Mouse (Mus musculus) embryonic facial prominence, embryonic 10.5 days (tissue): ENCODE data around the gene Sun1. TPM values are rescaled to one million over a fixed set of nuclear protein-coding genes. Genes with fewer than 3 reads are reported as not detected.

ENCODE experiments used
- DNase-seq: peaks from one replicate; pipeline ENCODE4 v3.0.0-alpha.2; 2017; ENCODE audit warnings: low spot score
- H3K27ac ChIP-seq: fragments of 300-500 bp; sonication (generic); replicated peaks from 2 replicates; pipeline ENCODE4 v1.5.1; 2016; ENCODE audit warnings: mild to moderate bottlenecking
- H3K27me3 ChIP-seq: fragments of 300-500 bp; sonication (generic); replicated peaks from 2 replicates; pipeline ENCODE4 v1.6.1; 2016; ENCODE audit warnings: low read depth, mild to moderate bottlenecking; ENCODE audit not compliant: poor library complexity, severe bottlenecking
- H3K36me3 ChIP-seq: fragments of 300-500 bp; sonication (generic); replicated peaks from 2 replicates; pipeline ENCODE4 v1.6.1; 2016; ENCODE audit warnings: mild to moderate bottlenecking, moderate library complexity
- H3K4me1 ChIP-seq: fragments of 300-500 bp; sonication (generic); 2 replicates; pipeline ENCODE4 v1.6.1; 2016
- H3K4me3 ChIP-seq: fragments of 300-500 bp; sonication (generic); 2 replicates; pipeline ENCODE4 v1.5.1; 2016; ENCODE audit warnings: mild to moderate bottlenecking, moderate library complexity
- H3K9me3 ChIP-seq: fragments of 300-500 bp; sonication (generic); 2 replicates; pipeline ENCODE4 v1.6.1; 2016; ENCODE audit warnings: mild to moderate bottlenecking
- WGBS: fragments of 180-500 bp; shearing (Covaris S2); methylation state at CpG from one replicate; pipeline ENCODE4 v1.1.7; 2016; 5-methylcytosine and 5-hydroxymethylcytosine counted together
- polyA plus RNA-seq: library from polyadenylated mRNA; unstranded; fragments of >200 nt; fragmentation: Nextera tagmentation; extraction: Ambion mirVana; gene quantifications from 2 replicates; pipeline ENCODE4 v1.2.1, GENCODE M21; 2016

Sun1 gene
- polyA plus RNA-seq, 1 experiment from 2014 or later = 50.5 TPM

DNA sequence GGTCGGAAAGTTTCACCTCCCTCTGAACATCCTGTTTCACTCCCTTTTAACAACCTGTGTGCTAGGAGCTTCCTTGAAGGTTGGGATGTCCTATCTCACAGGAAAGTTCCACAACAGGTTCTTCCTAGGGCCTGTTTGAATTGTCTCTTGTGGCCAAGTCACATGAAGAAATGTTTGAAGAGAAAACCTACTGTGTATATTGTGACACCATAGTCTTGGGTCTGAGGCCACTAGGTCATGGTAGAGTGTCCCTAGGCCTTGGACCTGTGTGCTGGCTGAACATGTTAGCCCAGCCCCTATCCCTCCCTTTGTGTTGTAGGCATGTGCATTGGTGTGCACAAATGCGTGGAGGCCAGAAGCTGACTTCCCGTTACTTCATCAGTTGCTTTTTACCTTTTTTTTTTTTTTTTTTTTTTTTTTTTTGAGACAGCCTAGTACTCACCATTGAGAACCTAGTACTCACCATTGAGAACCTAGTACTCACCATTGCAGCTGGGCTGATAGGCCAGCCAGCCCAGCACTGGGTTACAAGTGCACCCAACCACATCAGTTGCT lies 55.9 kb downstream of the Sun1 start:
- Histone ChIP-seq H3K9me3 (no peaks in the 10 kb centered on the region), H3K4me3 (no peak overlapping the region), H3K27me3 (no peaks in the 10 kb centered on the region), H3K27ac (no peak overlapping the region), H3K4me1 (peaks cover 31% of the 10 kb centered on the region), H3K36me3 (peaks cover 65% of the 10 kb centered on the region)
- WGBS = 88% methylated on average over 3 of the region's 3 CpGs
- no peak for DNase-seq

DNA sequence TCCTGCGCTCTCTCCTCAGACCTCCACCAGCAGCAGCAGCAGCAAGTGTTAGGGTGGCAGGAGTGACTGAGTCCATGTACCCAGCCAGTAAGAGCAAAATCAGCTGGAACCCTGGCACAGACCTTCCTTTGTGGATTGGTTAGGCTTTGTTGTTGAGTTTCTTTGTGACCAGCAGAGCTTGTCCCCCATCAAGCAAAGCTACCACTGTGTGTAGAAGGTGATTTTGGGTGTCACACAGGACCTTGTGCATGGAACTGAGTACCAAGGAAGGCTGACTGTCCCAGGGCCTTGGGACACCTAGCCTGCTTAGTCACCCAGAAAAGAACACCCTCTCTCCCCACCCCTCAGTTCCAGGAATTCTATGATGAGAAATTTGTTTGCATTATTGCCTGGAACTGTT lies 56.8 kb downstream of the Sun1 start:
- no peak for DNase-seq
- H3K4me1 ChIP-seq = peaks cover 25% of the 10 kb centered on the region
- peaks cover 75% of the 10 kb centered on the region for H3K36me3 ChIP-seq
- no peaks in the 10 kb centered on the region for H3K27me3 ChIP-seq
- no peaks in the 10 kb centered on the region for H3K9me3 ChIP-seq
- H3K4me3 ChIP-seq = no peak overlapping the region
- WGBS = 100% methylated on average over 1 of the region's 1 CpGs
- no peak overlapping the region for H3K27ac ChIP-seq

DNA sequence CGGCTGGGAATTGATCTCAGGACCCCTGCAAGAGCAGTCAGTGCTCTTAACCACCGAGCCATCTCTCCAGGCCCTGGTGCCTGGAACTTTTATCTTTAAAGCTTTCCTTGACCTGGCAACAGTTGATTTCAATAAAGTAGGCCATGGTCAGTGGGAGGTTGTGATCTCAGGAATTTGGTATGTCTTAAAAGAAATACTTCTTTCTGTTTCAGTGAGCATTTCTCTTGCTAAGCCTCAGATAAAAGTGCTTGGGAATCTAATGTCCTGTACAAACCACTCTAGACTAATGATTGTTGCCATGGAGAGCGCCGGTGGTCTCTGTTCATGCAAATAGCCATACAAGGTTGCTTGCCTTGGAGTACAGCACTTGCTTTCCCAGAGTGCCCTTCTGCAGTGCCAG lies 57.4 kb downstream of the Sun1 start:
- WGBS = 89% methylated on average over 4 of the region's 4 CpGs
- H3K4me3 ChIP-seq = no peak overlapping the region
- H3K4me1 ChIP-seq = peaks cover 25% of the 10 kb centered on the region
- no peaks in the 10 kb centered on the region for H3K27me3 ChIP-seq
- no peak for DNase-seq
- no peak overlapping the region for H3K27ac ChIP-seq
- H3K36me3 ChIP-seq = peaks cover 80% of the 10 kb centered on the region
- H3K9me3 ChIP-seq = no peaks in the 10 kb centered on the region

DNA sequence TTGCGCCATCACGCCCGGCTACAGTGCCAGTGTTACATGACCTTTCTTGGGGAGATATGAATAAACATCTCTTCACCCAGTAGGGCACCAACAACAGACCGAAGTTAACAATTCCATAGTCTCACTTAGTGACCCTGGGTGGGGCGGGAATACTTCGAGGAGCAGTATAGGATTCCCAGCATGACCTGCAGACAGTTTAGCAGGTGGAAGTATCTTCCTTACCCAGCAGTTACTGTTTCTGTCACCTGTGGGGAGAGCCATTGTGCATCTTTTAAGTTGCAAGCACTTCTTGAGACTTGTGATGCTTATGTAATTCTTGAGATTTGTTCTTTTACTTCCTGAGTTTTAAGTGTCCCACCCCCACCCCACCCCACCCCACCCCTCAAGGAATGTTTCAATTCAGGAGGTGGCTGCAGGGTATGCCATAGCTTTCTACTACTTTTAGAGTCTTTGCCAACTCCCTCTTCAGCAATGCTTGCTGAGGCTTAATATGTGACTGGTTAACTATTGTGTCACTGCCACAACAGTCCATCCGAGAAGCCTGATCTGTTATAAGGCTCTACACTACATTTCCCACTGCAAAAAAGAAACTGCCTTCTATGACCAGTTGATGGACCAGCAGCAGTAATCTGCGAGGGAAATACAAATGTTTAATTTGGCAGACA lies 58.1 kb downstream of the Sun1 start:
- Histone ChIP-seq H3K36me3 (peaks cover 87% of the 10 kb centered on the region), H3K27ac (no peak overlapping the region), H3K4me1 (peaks cover 21% of the 10 kb centered on the region), H3K27me3 (no peaks in the 10 kb centered on the region), H3K4me3 (no peak overlapping the region), H3K9me3 (no peaks in the 10 kb centered on the region)
- no peak for DNase-seq
- WGBS = 93% methylated on average over 8 of the region's 8 CpGs

DNA sequence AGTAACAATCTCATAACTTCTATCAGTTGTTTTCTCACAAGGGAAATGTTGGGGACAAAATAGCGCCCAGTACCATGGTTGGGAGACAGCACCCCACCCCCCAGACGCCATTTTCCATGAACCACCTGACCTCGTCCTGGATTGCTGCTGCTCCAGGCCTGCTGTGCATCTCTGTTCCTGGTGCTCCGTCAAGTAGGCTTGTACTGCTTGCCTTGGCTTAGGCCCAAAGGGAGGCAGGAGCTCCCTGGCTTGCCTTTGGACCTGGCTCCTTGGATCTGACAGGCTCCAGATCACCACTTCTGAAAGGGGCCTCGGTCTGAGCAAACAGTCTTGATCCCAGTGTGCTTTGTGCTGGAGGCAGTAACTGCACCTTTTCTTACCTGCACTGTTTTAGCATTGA lies 59.4 kb downstream of the Sun1 start:
- no peaks in the 10 kb centered on the region for H3K27me3 ChIP-seq
- H3K27ac ChIP-seq = no peak overlapping the region
- WGBS = 90% methylated on average over 5 of the region's 5 CpGs
- peaks cover 95% of the 10 kb centered on the region for H3K36me3 ChIP-seq
- no peak for DNase-seq
- H3K4me1 ChIP-seq = peaks cover 7% of the 10 kb centered on the region; the same call in 1 of the 2 replicates
- no peak overlapping the region for H3K4me3 ChIP-seq
- no peaks in the 10 kb centered on the region for H3K9me3 ChIP-seq

DNA sequence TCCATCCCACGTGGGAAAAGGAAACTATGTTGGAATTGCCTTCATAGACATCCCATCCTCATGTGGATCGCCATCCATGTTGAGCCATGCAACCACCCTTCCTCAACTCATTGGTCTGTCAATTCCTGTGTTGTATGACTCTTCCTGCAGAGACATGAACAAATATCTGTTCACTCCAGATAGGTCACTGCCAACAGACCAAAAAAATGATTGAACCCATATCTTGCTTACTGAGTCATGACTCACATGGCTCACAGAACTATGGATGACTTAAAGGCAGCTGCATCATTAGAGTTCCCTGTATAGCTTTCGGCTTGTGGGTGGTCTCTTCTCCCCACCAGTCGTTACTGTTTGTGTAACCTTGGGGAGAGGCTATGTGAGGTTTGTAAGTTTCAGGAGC lies 61.0 kb downstream of the Sun1 start:
- H3K9me3 ChIP-seq = no peaks in the 10 kb centered on the region
- H3K27ac ChIP-seq = no peak overlapping the region
- H3K4me1 ChIP-seq = no peaks in the 10 kb centered on the region
- DNase-seq = no peak
- 93% methylated on average over 4 of the region's 4 CpGs for WGBS
- H3K36me3 ChIP-seq = peaks cover 97% of the 10 kb centered on the region
- no peaks in the 10 kb centered on the region for H3K27me3 ChIP-seq
- H3K4me3 ChIP-seq = no peak overlapping the region

DNA sequence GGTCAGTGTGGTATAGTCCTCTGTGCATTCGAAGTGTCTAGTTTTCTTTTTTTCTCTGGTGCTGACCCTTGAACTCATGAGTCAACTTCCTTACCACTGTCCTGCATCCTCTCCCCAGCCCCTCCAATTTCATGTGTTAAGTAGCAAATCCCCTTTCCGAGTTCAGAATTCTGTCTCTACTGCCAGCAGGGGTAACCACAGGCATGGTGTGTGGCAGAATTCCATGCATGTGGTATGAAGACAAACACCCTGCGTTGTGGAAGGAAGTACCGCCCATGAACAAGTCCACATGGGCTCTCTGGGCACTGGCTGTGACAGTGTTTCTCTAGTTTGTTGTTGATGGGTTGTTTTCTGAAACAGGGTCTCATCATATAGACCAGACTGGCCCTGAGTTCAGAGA lies 67.2 kb downstream of the Sun1 start:
- H3K27me3 ChIP-seq = no peaks in the 10 kb centered on the region
- no peaks in the 10 kb centered on the region for H3K9me3 ChIP-seq
- H3K4me1 ChIP-seq = peaks cover 17% of the 10 kb centered on the region
- 92% methylated on average over 4 of the region's 4 CpGs for WGBS
- DNase-seq = no peak
- H3K4me3 ChIP-seq = no peak overlapping the region
- no peak overlapping the region for H3K27ac ChIP-seq
- H3K36me3 ChIP-seq = peaks cover 78% of the 10 kb centered on the region

DNA sequence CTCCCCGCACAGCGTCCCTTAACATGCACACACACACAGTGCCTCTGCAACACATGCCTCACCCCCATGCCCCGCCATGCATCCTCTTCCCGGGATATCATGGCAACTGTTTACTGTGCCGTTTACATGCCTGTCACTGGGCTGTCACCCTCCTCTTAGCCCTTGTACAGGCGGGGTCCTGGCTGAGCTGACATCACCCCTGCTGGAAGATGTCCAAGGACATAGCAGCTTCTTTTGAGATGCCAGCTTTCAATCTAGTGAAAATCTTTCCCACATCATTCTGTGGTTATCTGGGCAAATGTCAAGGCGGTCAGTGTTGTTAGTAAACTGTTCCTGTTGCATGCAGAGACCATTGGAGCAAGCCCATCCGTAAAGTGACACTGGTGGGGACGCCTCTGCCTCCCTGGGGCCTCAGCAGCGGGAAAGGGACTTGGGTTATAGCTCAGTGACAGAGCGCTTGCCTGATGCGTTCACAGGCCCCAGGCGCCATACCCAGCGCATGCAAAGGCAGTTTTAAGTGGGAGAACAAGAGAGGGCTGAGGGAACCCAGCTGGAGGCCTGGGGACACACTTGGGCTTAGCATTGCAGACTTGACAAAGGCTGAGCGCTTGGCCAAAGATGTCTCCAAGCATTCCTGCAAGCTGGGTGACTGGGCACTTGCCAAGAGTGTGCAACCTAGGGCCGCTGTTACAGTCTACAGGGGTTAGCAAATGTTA lies 70.5 kb downstream of the Sun1 start:
- H3K27ac ChIP-seq = no peak overlapping the region
- no peaks in the 10 kb centered on the region for H3K27me3 ChIP-seq
- peaks cover 45% of the 10 kb centered on the region for H3K36me3 ChIP-seq
- 74% methylated on average over 16 of the region's 16 CpGs for WGBS
- H3K9me3 ChIP-seq = no peaks in the 10 kb centered on the region
- no peak overlapping the region for H3K4me3 ChIP-seq
- no peak for DNase-seq
- H3K4me1 ChIP-seq = peaks cover 28% of the 10 kb centered on the region

DNA sequence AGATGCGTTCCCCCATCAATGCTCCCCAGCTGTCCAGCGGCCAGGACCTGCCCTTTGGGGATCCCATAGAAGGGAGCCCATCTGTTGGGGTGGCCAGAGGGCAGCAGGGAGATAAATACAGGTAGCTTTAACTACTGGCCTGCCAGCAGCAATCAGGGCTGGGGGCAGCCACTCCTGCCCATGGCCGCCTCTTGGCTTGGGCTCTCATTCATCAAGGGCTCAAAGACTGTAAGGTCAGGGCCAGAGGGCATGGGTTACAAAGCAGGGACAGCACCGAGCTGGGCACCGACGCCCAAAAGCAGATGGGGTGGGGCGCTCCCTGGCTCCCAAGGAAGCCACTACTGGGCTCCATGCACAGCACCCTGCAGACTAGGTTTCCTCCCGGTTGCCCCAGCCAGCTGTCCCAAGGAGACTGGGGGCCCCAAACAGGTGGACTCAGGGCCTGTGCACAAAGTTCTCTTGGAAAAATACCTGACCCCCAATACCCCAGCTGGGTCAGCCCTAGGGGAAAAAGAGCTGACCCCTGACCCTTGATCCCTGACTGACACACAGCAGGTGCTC lies 71.6 kb downstream of the Sun1 start:
- no peaks in the 10 kb centered on the region for H3K27me3 ChIP-seq
- H3K9me3 ChIP-seq = no peaks in the 10 kb centered on the region
- H3K27ac ChIP-seq = peak overlapping the region; percentile 4; the same call in 1 of the 2 replicates
- H3K4me1 ChIP-seq = peaks cover 28% of the 10 kb centered on the region
- 46% methylated on average over 8 of the region's 8 CpGs for WGBS
- no peak overlapping the region for H3K4me3 ChIP-seq
- H3K36me3 ChIP-seq = peaks cover 33% of the 10 kb centered on the region
- no peak for DNase-seq

DNA sequence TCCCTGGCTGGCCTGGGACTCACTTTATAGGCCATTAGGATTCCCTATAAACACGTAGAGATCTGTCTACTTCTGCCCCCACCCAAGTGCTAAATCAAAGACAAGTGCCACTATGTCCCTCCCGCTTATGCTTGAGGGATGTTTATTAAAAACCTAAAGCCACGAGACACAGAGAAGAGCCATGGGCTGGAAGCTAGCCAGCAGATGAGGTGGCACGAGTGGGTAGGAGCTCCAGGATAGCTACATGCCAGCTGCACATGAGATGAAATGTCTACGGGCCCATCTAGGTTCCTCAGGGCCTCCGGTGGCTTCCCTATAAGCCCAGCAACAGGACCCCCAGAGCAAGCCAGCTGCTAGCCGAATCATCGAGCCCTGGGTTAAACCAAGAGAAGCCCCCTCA lies 76.8 kb downstream of the Sun1 start:
- H3K4me3 ChIP-seq = no peak overlapping the region
- no peaks in the 10 kb centered on the region for H3K36me3 ChIP-seq
- H3K27ac ChIP-seq = no peak overlapping the region
- H3K9me3 ChIP-seq = no peaks in the 10 kb centered on the region
- no peak for DNase-seq
- H3K4me1 ChIP-seq = peaks cover 15% of the 10 kb centered on the region
- WGBS = 86% methylated on average over 8 of the region's 8 CpGs
- peaks cover 8% of the 10 kb centered on the region for H3K27me3 ChIP-seq

DNA sequence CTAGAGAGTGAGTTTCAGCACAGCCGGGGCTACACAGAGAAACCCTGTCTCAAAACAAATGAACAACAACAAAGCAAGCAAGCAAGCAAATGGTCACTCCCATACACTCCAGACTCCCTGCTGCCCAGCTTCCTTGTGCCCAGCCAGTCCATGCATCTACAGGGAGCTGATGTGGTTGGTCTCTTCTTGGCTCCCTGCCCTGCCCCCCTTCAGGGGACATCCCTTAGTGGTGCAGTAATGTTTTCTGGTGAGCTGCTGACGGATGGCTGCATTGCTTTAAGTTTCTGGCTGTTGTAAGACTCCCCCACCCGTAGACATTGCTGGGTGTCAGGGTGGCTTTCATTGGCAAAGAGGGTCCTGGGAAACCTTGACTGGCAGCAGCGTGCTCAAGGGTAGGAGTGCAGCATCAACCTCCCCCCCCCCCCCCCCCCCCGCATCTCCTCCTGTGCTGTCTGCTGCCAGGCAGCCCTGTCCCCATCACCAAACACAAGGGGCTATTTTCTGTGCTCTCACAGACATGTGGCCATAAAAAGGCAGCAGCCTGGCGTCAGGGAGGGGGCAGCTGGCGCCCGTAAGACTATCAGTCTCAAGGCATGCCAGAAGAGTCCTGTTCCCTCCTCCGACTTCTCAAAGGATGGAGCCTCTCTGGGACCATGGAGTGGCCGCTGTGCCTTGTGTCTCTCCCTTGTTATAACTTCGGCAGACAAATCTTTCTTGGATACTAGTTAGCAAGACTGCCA lies 81.1 kb downstream of the Sun1 start:
- Histone ChIP-seq H3K27me3 (peaks cover 8% of the 10 kb centered on the region), H3K9me3 (no peaks in the 10 kb centered on the region), H3K4me3 (no peak overlapping the region), H3K27ac (no peak overlapping the region), H3K4me1 (peaks cover 22% of the 10 kb centered on the region), H3K36me3 (no peaks in the 10 kb centered on the region)
- 65% methylated on average over 10 of the region's 11 CpGs for WGBS
- no peak for DNase-seq

DNA sequence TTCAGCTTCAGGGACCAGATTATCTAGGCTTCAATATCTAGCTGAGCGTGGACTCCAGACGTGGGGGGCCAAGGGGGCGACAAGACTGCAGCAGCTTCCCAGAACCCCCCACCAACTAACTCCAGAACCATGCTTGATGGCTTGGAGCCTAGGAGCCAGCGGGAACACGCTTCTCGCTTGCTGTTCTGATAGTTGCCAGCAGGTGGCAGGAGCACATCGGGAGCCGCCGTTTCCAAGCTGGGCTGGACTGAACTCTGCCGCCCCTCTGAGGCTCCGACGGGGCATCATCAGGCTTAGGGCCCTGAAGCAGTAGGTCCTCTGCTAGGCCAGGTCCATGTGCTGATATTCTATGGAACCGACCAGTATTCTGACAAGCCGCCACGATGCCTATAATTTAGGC lies 81.8 kb downstream of the Sun1 start:
- Histone ChIP-seq H3K27ac (no peak overlapping the region; the same call in 1 of the 2 replicates), H3K4me3 (no peak overlapping the region), H3K27me3 (peaks cover 8% of the 10 kb centered on the region), H3K4me1 (peaks cover 28% of the 10 kb centered on the region), H3K9me3 (no peaks in the 10 kb centered on the region), H3K36me3 (no peaks in the 10 kb centered on the region)
- DNase-seq = peak; percentile 85
- 6% methylated on average over 15 of the region's 15 CpGs for WGBS
